Mouse (Mus musculus) lung, postnatal 0 days (tissue): ENCODE measurements at regions not wholly inside any gene's neighbourhood (a gene's known extent, or its start where the extent isn't known, plus 50 kb on each side); places are given as distances from the start of the nearest gene placed in this dataset.

Experiments
- ATAC-seq: fragments of 200-750 bp; cut with Nextera tagmentation; 2 replicates; pipeline ENCODE4 v1.8.0; 2017; ENCODE audit warnings: moderate library complexity
- DNase-seq: peaks from one replicate; pipeline ENCODE4 v3.0.0-alpha.2; 2016; ENCODE audit warnings: low spot score
- H3K27ac ChIP-seq: fragments of 300-500 bp; sonication (generic); 2 replicates; pipeline ENCODE4 v1.5.1; 2014; ENCODE audit warnings: antibody characterized with exemption, mild to moderate bottlenecking, low read length, mixed read lengths
- H3K27me3 ChIP-seq: fragments of 300-500 bp; sonication (generic); replicated peaks from 2 replicates; pipeline ENCODE4 v1.6.1; 2014; ENCODE audit warnings: low read length, mixed read lengths; ENCODE audit not compliant: insufficient read depth
- H3K36me3 ChIP-seq: fragments of 300-500 bp; sonication (generic); 2 replicates; pipeline ENCODE4 v1.6.1; 2014; ENCODE audit warnings: low read length, mixed read lengths; ENCODE audit not compliant: insufficient read depth
- H3K4me1 ChIP-seq: fragments of 300-500 bp; sonication (generic); 2 replicates; pipeline ENCODE4 v1.6.1; 2014; ENCODE audit warnings: antibody characterized with exemption, low read depth, low read length, mixed read lengths; ENCODE audit not compliant: insufficient read depth
- H3K4me2 ChIP-seq: fragments of 300-500 bp; sonication (generic); replicated peaks from 2 replicates; pipeline ENCODE4 v1.6.1; 2014; ENCODE audit warnings: low read depth, mild to moderate bottlenecking, low read length, moderate library complexity, mixed read lengths
- H3K4me3 ChIP-seq: fragments of 300-500 bp; sonication (generic); 2 replicates; pipeline ENCODE4 v1.5.1; 2014; ENCODE audit warnings: low read depth, low read length
- H3K9ac ChIP-seq: fragments of 300-500 bp; sonication (generic); replicated peaks from 2 replicates; pipeline ENCODE4 v1.6.1; 2014; ENCODE audit warnings: low read depth, mild to moderate bottlenecking
- H3K9me3 ChIP-seq: fragments of 300-500 bp; sonication (generic); 2 replicates; pipeline ENCODE4 v1.6.1; 2016; ENCODE audit warnings: low read length, mixed read lengths
- CTCF ChIP-seq: IDR thresholded peaks from 2 replicates; pipeline ENCODE4 v1.5.1; 2016; ENCODE audit warnings: antibody characterized with exemption, mild to moderate bottlenecking
- EP300 ChIP-seq: IDR thresholded peaks from 2 replicates; pipeline ENCODE4 v1.6.1; 2016; ENCODE audit warnings: antibody characterized with exemption, mild to moderate bottlenecking, control low read depth
- WGBS: fragments of 180-500 bp; shearing (Covaris S2); extraction: QIAGEN DNeasy Blood & Tissue Kit; methylation state at CpG from one replicate; pipeline ENCODE4 v1.1.7; 2014; 5-methylcytosine and 5-hydroxymethylcytosine counted together

GRCm38 (mm10) chr11:114330316-114330715, 263.5 kb upstream of the Sdk2 start:
- Histone ChIP-seq H3K9me3 (no peaks in the 10 kb centered on the region), H3K4me1 (no peaks in the 10 kb centered on the region), H3K4me2 (no peak overlapping the region), H3K36me3 (no peaks in the 10 kb centered on the region), H3K27me3 (no peaks in the 10 kb centered on the region), H3K4me3 (no peak overlapping the region), H3K27ac (no peak overlapping the region), H3K9ac (no peak overlapping the region)
- ATAC-seq (no peak), DNase-seq (no peak)
- 81% methylated on average over 5 of the region's 5 CpGs for WGBS
- TF ChIP-seq EP300 (no peak), CTCF (no peak)

GRCm38 (mm10) chr11:114322627-114323026, 255.8 kb upstream of the Sdk2 start:
- Histone ChIP-seq H3K27ac (no peak overlapping the region), H3K4me2 (no peak overlapping the region), H3K36me3 (no peaks in the 10 kb centered on the region), H3K9me3 (no peaks in the 10 kb centered on the region), H3K4me1 (no peaks in the 10 kb centered on the region), H3K4me3 (no peak overlapping the region), H3K27me3 (no peaks in the 10 kb centered on the region), H3K9ac (no peak overlapping the region)
- DNase-seq, result no peak
- TF ChIP-seq CTCF (no peak), EP300 (no peak)
- 77% methylated on average over 4 of the region's 4 CpGs for WGBS
- no peak for ATAC-seq

- ATAC-seq (no peak), DNase-seq (no peak)
- Histone ChIP-seq H3K27ac (no peak overlapping the region), H3K27me3 (no peaks in the 10 kb centered on the region), H3K9me3 (no peaks in the 10 kb centered on the region), H3K4me3 (no peak overlapping the region), H3K36me3 (no peaks in the 10 kb centered on the region), H3K4me2 (no peak overlapping the region), H3K4me1 (no peaks in the 10 kb centered on the region), H3K9ac (no peak overlapping the region)
- TF ChIP-seq CTCF (no peak), EP300 (no peak)
- WGBS, result 83% methylated on average over 12 of the region's 12 CpGs
These were observed 255.1 kb upstream of the Sdk2 start for GRCm38 (mm10) chr11:114321974-114322373.

- Histone ChIP-seq H3K9ac (no peak overlapping the region), H3K4me2 (no peak overlapping the region), H3K4me3 (no peak overlapping the region), H3K9me3 (no peaks in the 10 kb centered on the region), H3K36me3 (no peaks in the 10 kb centered on the region), H3K27ac (no peak overlapping the region), H3K27me3 (no peaks in the 10 kb centered on the region), H3K4me1 (no peaks in the 10 kb centered on the region)
- WGBS, result 84% methylated on average over 8 of the region's 8 CpGs
- ATAC-seq, result no peak
- no peak for TF ChIP-seq CTCF
- TF ChIP-seq EP300, result no peak
- DNase-seq, result no peak
These were observed 254.7 kb upstream of the Sdk2 start for GRCm38 (mm10) chr11:114321527-114321926.

- DNase-seq (no peak), ATAC-seq (no peak)
- WGBS, result 76% methylated on average over 8 of the region's 8 CpGs
- no peaks in the 10 kb centered on the region for H3K9me3 ChIP-seq
- no peak overlapping the region for H3K9ac ChIP-seq
- H3K27me3 ChIP-seq, result no peaks in the 10 kb centered on the region
- H3K27ac ChIP-seq, result no peak overlapping the region
- H3K4me3 ChIP-seq, result no peak overlapping the region
- no peak overlapping the region for H3K4me2 ChIP-seq
- H3K36me3 ChIP-seq, result no peaks in the 10 kb centered on the region
- TF ChIP-seq EP300, result no peak
- no peak for TF ChIP-seq CTCF
- H3K4me1 ChIP-seq, result no peaks in the 10 kb centered on the region
These were observed 248.4 kb upstream of the Sdk2 start for GRCm38 (mm10) chr11:114315274-114315673.

GRCm38 (mm10) chr11:114313652-114314051, 246.8 kb upstream of the Sdk2 start:
- Histone ChIP-seq H3K27ac (no peak overlapping the region), H3K4me3 (no peak overlapping the region), H3K27me3 (no peaks in the 10 kb centered on the region), H3K4me1 (no peaks in the 10 kb centered on the region), H3K9ac (no peak overlapping the region), H3K4me2 (no peak overlapping the region), H3K36me3 (no peaks in the 10 kb centered on the region), H3K9me3 (no peaks in the 10 kb centered on the region)
- DNase-seq (peak; percentile 21), ATAC-seq (0 out of 2 replicates have a peak, but pooled peaks have one; percentile 9)
- TF ChIP-seq CTCF (no peak), EP300 (no peak)
- WGBS, result 22% methylated on average over 6 of the region's 6 CpGs

GRCm38 (mm10) chr11:114311640-114312039, 244.8 kb upstream of the Sdk2 start:
- DNase-seq, result no peak
- Histone ChIP-seq H3K4me2 (no peak overlapping the region), H3K9ac (no peak overlapping the region), H3K27ac (no peak overlapping the region), H3K27me3 (no peaks in the 10 kb centered on the region), H3K36me3 (no peaks in the 10 kb centered on the region), H3K4me1 (no peaks in the 10 kb centered on the region), H3K4me3 (no peak overlapping the region), H3K9me3 (no peaks in the 10 kb centered on the region)
- no peak for ATAC-seq
- WGBS, result 45% methylated on average over 4 of the region's 4 CpGs
- TF ChIP-seq EP300, result no peak
- TF ChIP-seq CTCF, result no peak
